ENCODE assay signal across 22 mouse cellular contexts in the genomic region with DNA sequence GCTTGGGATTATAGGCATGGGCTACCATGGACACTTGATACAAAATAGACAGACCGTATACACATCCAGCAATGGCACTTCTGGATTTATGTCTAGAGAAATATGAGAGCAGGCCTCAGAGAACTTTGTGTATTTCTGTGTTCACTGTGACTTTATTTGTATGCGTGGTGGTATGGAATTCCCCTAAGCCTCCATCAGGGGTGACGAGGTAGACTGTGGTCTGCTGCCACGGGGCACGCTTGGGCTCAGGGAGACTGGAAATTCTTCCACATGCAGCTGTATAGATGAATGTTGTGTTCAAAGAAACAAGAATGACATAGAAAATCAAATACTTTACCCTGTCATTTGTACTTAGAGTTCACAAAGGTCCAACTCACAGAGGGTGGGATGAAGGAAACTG. TPM values are rescaled to one million over a fixed set of nuclear protein-coding genes. Genes with fewer than 3 reads are reported as not detected.
DNase-seq lines count a peak whose midpoint lies in the region; ATAC-seq and TF ChIP-seq lines count a peak whose summit lies in the region.
"Had no signal": no experiment of that assay in that cellular context is flagged by ENCODE, and none has a peak within 500 bp of the region (broad histone marks: within the 10 kb centered on the region; RNA-seq: fewer than 3 reads in every experiment).

No protein-coding gene starts in this region.

- no peak for ATAC-seq in liver, postnatal 0 days
- no peak for ATAC-seq in liver, embryonic 12.5 days
- peak; percentile 64 for ATAC-seq in CD4-positive, CD25-positive, alpha-beta regulatory T cell, adult 4 months
- ATAC-seq: forebrain, embryonic 13.5 days; forebrain, postnatal 0 days; hindbrain, embryonic 16.5 days; intestine, embryonic 16.5 days had no signal

- no peaks in the 10 kb centered on the region for H3K4me1 ChIP-seq in liver, postnatal 0 days (ENCODE audit: insufficient read depth)
- H3K4me1 ChIP-seq in liver, embryonic 12.5 days, result no peaks in the 10 kb centered on the region
- H3K4me1 ChIP-seq: embryonic facial prominence, embryonic 10.5 days; forebrain, embryonic 13.5 days; heart, embryonic 13.5 days; hindbrain, embryonic 12.5 days had no signal

- 92% methylated on average over 5 of the region's 5 CpGs for WGBS in liver, postnatal 0 days (ENCODE audit: insufficient replicate concordance)
- WGBS in liver, embryonic 12.5 days (ENCODE audit: insufficient replicate concordance), result 93% methylated on average over 5 of the region's 5 CpGs

- H3K9me3 ChIP-seq in liver, postnatal 0 days (ENCODE audit: low read length), result no peaks in the 10 kb centered on the region
- H3K9me3 ChIP-seq in liver, embryonic 12.5 days (replicated peaks), result no peaks in the 10 kb centered on the region
- H3K9me3 ChIP-seq: embryonic facial prominence, embryonic 10.5 days; forebrain, embryonic 13.5 days; heart, embryonic 13.5 days; hindbrain, embryonic 12.5 days had no signal

- no peaks in the 10 kb centered on the region for H3K27me3 ChIP-seq in liver, postnatal 0 days (ENCODE audit: insufficient read depth, low read length)
- H3K27me3 ChIP-seq in liver, embryonic 12.5 days (replicated peaks), result no peaks in the 10 kb centered on the region
- H3K27me3 ChIP-seq: forebrain, embryonic 13.5 days; heart, embryonic 13.5 days; hindbrain, embryonic 12.5 days had no signal

- TF ChIP-seq CTCF in liver, postnatal 0 days (IDR thresholded peaks at IDR 0.05; ENCODE audit: low read depth), result no peak

- H3K4me3 ChIP-seq in liver, postnatal 0 days (ENCODE audit: low read depth, low read length), result no peak overlapping the region
- H3K4me3 ChIP-seq in liver, embryonic 12.5 days, result no peak overlapping the region
- H3K4me3 ChIP-seq: embryonic facial prominence, embryonic 10.5 days; forebrain, embryonic 13.5 days; heart, adult 2 months; heart, embryonic 13.5 days; hindbrain, embryonic 12.5 days had no signal

- intact Hi-C loops in gastrocnemius, postnatal 14 days (cut with DNase I; ENCODE audit: low total_unique reads), result no loop called here

- DNase-seq in liver, postnatal 0 days, result peak; percentile 2
- peak; percentile 32 for DNase-seq in T-cell, adult 2 months (ENCODE audit: low spot score)
- DNase-seq in gastrocnemius, postnatal 25 days, result no peak
- DNase-seq in lung, postnatal 25 days (ENCODE audit: low spot score), result no peak
- no peak for DNase-seq in gastrocnemius, postnatal 14 days
- DNase-seq: adrenal gland, adult 2 months; adrenal gland, postnatal 25 days; cerebellum, adult 18-20 months; cerebellum, adult 9-11 months; cerebellum, postnatal 36 days; forebrain, postnatal 0 days; heart, adult 2 months; heart, postnatal 4 days; kidney, adult 8-10 months had no signal

- TF ChIP-seq EP300 in liver, postnatal 0 days (IDR thresholded peaks at IDR 0.05; ENCODE audit: low read depth), result no peak

- no peak overlapping the region for H3K27ac ChIP-seq in liver, postnatal 0 days (ENCODE audit: low read depth)
- H3K27ac ChIP-seq in liver, embryonic 12.5 days, result no peak overlapping the region
- H3K27ac ChIP-seq: embryonic facial prominence, embryonic 10.5 days; forebrain, embryonic 13.5 days; heart, adult 2 months; heart, embryonic 13.5 days; hindbrain, embryonic 12.5 days had no signal

- H3K4me2 ChIP-seq in liver, postnatal 0 days (ENCODE audit: low read depth, low read length), result no peak overlapping the region
- H3K4me2 ChIP-seq in liver, embryonic 12.5 days, result no peak overlapping the region
- H3K4me2 ChIP-seq: forebrain, embryonic 13.5 days; heart, embryonic 13.5 days; hindbrain, embryonic 12.5 days had no signal

- no peak overlapping the region for H3K9ac ChIP-seq in liver, postnatal 0 days (replicated peaks)
- H3K9ac ChIP-seq in liver, embryonic 12.5 days, result no peak overlapping the region
- H3K9ac ChIP-seq: forebrain, embryonic 13.5 days; forebrain, postnatal 0 days; heart, embryonic 13.5 days; hindbrain, embryonic 12.5 days had no signal

- peaks cover 60% of the 10 kb centered on the region for H3K36me3 ChIP-seq in liver, postnatal 0 days (replicated peaks; ENCODE audit: insufficient read depth, low read length)
- peaks cover 75% of the 10 kb centered on the region for H3K36me3 ChIP-seq in liver, embryonic 12.5 days

RNA-seq across cellular contexts. Expression of gene Arid4a, which starts 14.9 kb away (rescaled TPM):
- polyA plus RNA-seq in liver, postnatal 0 days (2015; fragmentation: Nextera tagmentation; extraction: Ambion mirVana), result 19.3 and 20.6 TPM in 2 replicates
- 23.4 and 24.1 TPM in 2 replicates for polyA plus RNA-seq in liver, embryonic 12.5 days (2016; fragmentation: Nextera tagmentation; extraction: Ambion mirVana)
- polyA plus RNA-seq in CD4-positive, CD25-positive, alpha-beta regulatory T cell, adult 4 months (2017; shearing (Covaris generic)), result 100 to 1,000 TPM; 104 to 130 TPM
- total RNA-seq in gastrocnemius, postnatal 25 days (2021), result 1 to 10 TPM; 7.8 to 8.1 TPM
- total RNA-seq in gastrocnemius, postnatal 14 days (2021), result 1 to 10 TPM; 8.4 to 8.5 TPM

RNA-seq across cellular contexts. Expression of gene Psma3, which starts 56.3 kb away (rescaled TPM):
- polyA plus RNA-seq in liver, postnatal 0 days (2015; fragmentation: Nextera tagmentation; extraction: Ambion mirVana), result 288 and 297 TPM in 2 replicates
- polyA plus RNA-seq in liver, embryonic 12.5 days (2016; fragmentation: Nextera tagmentation; extraction: Ambion mirVana), result 468 and 481 TPM in 2 replicates
- 100 to 1,000 TPM; 319 to 401 TPM for polyA plus RNA-seq in CD4-positive, CD25-positive, alpha-beta regulatory T cell, adult 4 months (2017; shearing (Covaris generic))
- 100 to 1,000 TPM; 326 to 347 TPM for total RNA-seq in gastrocnemius, postnatal 25 days (2021)
- 100 to 1,000 TPM; 381 to 435 TPM for total RNA-seq in gastrocnemius, postnatal 14 days (2021)

Comparison
In these comparisons a context has a peak if more than half of its experiments do, and no peak if none do; other contexts are left out.
1. DNase-seq: peak in liver, postnatal 0 days (single experiment) and T-cell, adult 2 months (single experiment); none in gastrocnemius, postnatal 25 days (single experiment), lung, postnatal 25 days (single experiment) and gastrocnemius, postnatal 14 days (single experiment).